Mouse (Mus musculus) natural killer cell, adult 2 months (primary cell): ENCODE results near the gene Dynlrb1.

ENCODE experiments used
- DNase-seq, 2 experiments: peaks; one replicate each; pipeline ENCODE4 v3.0.0; 2022; ENCODE audit warnings: low spot score in 2 of 2

The Dynlrb1 gene

DNA sequence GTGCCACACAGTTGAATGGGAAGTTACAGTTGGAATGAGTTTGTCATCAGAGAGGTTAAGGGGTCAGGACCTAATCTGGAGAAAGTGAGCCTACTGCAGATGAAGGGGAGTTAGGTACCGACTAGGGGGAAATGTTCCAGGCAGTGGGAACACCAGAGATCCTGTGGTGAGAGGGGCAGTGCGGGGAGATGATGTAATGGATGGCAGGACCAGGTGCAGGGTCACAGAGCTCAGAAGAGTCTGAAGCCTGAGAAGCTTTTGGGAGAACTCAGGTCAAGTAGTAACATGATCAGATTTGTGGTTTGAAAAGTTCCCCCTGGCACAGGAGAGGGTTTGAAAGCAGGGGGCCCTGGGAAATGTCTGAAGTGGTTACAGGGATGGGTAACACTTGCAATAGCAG lies 43.8 kb downstream of the Dynlrb1 start:
- DNase-seq: no peak

DNA sequence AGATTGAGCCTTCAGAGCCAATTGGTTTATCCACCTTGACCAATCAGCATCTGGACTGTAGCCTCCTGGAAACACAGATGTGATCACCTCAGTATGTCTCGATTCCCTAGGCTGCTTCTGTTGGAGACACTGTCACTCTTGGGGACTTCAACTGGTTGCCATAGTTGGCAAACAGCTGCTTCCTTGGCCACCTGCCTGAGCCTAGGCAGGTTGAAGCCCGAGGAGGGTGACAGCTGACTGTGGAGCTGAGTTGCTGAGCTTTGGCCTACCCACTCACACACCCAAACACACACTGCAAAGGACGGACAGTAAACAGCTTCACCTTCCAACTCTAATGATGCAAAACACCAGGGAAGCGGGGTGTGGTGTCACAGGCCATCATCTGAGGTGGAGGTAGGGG lies 47.5 kb downstream of the Dynlrb1 start:
- DNase-seq: no peak

DNA sequence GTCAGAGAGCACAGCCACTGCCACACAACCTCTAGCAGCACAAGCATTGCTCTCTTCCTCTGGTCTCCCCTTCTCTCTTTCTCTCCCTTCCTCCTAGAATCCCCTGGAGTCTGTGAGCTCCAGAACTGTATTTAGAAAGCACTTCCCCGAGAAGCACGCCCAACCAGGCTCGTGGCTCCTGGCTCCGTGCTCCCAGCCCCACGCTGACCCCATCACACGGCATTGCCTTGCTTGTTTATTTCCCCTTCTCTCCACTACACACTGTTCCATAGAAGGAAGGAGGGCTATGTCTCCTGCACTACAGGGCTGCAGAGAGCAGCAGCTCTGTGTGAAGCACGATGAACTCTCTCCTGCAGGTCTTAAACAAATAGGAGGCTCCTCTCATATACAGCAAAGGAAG lies 48.3 kb downstream of the Dynlrb1 start:
- DNase-seq: no peak

DNA sequence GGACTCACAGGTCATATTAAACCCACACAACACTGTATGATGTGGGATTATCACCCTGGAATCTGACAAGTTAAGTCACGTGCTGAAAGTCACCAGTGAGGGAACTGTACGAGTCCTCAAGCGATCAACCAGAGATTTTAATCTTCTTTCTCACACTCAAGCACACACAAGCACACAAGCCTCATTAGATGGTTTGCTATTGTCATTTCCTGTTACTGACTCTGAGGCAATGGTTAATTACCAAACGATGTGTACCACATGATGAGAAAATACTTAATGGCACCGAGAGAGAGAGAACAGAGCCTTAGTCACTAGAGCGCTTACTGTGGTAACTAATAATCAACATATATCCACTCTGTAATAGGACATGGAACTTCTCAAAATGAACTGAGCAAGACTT lies 49.4 kb downstream of the Dynlrb1 start:
- DNase-seq: no peak

DNA sequence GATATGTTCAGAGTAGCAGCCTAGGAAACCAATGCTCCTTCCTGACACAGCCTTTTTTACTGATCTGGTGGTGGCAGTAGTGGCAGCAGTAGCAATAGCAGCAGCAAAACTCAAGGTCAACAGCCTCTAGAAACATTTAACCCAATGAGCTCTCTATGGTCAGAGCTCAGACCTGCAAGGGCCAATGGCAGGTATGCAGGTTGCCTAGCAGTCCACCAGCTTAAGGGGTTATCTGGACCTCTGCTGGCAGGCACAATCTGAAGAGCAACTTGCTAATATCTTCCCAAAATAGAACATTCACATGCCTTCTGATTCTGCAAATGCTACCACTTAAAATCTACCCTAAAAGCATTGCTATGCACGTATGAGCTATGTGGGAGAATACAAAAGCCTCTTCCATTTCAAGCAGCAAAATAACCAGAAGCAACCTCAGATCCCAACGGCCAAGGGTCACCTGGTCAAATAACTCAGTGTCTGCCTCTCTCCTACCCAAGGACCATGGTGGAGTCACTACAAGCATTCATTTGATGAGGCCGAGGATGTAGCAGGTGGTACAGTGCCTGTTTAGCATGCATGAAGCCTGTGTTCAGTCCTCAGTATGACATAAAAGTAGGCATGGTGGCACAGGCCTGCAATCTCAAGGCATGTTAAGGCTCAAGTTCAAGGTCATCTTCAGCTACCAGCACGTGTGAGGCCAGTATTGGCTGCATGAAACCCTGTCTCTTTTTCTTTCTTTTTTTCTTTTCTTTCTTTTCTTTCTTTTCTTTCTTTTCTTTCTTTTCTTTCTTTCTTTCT lies 51.3 kb downstream of the Dynlrb1 start:
- DNase-seq: no peak

DNA sequence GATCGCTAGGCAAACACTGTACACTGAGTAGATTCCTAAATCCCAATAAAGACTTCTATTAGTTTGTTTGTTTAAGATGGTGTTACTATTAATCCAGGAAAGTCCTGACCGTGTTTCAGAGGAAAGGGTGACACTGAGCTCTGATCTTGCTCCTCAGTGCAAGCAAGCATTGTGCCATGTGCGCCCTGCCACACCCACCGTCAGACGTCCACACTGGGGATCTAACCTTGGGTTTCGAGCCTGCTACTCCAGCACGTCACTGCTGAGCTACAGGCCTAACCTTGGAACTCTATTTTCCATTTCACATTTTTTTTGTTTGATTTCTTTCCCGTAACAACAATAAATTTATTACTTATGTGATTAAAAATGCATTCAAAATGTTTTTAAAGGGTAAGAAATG lies 53.7 kb downstream of the Dynlrb1 start:
- no peak for DNase-seq

DNA sequence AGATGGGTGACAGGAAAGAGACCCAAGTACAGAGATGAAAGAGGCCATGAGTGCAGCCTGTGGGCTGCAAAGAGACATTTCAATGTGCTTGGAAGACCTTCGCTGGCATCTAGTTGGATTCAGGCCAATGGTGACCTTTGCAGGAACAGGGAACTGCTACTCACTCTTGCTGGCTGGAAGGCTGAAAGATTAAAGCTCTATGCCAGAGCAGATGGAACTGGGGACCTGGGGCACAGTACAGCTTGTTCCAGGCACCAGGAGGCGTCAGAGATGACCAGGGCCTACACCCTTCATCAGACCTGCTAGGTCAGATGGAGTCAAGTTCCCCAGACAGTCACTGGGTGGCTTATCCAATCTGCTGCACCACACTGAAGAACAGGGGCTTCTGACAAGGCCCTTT lies 57.0 kb downstream of the Dynlrb1 start:
- DNase-seq: no peak

DNA sequence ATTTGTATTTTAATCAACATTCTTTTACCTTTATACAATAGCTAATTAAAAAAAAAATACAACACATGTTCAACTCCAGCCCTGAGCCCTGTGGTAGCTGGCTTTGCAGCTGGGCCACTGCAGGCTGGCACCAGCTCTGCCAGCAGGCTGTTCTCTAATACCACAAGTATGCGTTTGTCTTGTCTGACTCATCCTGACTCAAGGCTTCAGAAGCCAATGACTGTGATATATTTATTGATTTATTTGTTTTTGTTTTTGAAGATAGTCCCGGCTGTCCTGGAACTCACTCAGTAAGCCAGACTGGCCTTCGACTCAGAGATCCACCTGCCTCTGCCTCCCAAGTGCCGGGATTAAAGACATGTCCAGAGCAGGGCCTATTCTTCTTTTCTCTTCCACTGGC lies 57.6 kb downstream of the Dynlrb1 start:
- no peak for DNase-seq

DNA sequence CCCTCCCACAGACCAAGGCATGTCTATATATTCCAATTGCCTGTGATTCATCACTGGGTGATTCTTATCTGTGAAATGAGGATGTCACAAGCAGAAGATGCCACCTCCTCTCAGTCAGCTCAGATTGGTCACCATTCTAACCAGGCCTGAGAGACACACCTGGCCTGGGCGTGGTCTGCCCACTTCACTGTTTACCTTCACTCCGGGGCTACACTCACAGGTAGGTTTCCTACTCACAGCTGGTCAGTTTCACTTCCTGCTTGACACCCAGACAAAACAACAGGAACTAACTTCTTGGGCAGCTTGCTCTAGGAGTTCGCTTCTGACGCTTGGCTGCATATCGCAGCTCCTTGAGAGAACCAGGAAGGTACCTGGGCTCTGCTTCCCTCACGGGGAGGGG lies 59.1 kb downstream of the Dynlrb1 start:
- peak in 1 of 2 experiments; percentile 37 for DNase-seq

DNA sequence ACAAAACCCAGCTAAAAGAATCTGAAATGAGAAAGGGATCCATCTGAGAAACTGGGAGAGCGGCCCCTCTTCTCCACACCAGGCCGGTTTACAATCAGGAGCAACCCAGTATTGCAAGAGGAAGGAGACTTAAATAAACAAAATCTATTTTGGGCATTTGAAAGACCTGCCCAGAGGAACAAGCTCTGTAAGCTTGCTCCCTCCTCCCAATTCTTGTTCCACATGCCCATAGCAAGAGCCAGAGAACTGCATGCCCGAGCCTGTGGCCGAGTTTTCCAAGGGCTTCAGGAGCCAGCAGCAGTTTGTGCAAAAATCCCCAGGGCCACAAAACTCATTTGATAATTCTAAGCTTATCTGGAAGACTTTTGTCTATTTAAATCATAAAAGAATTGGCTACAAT lies 63.2 kb downstream of the Dynlrb1 start:
- no peak for DNase-seq
